Mouse (Mus musculus) hematopoietic stem cell, adult 5-6 weeks (primary cell): Measurements from ENCODE around the gene Mycn. TPM values are rescaled to one million over a fixed set of nuclear protein-coding genes. Genes with fewer than 3 reads are reported as not detected.

ENCODE experiments used
- ATAC-seq, 2 experiments: fragments of 125-278 bp in 1 of 2; replicated peaks in 1 of 2; 2 replicates each; pipeline ENCODE4 v1.8.0; 2016 to 2017; ENCODE audit warnings: inconsistent platforms in 2 of 2, mild to moderate bottlenecking in 2 of 2, moderate number of reproducible peaks in 2 of 2, low read depth in 1 of 2, moderate TSS enrichment in 1 of 2; ENCODE audit not compliant: low FRiP score in 2 of 2, poor library complexity in 2 of 2, severe bottlenecking in 2 of 2, insufficient read depth in 1 of 2, low TSS enrichment in 1 of 2
- total RNA-seq: library from RNA; stranded (forward); fragments of 172-1452, 232-1000 nt; gene quantifications from 2 replicates; pipeline ENCODE4 v1.2.3, GENCODE M21; 2017

The Mycn gene
- total RNA-seq, 1 experiment from 2014 or later: 30.1 TPM

DNA sequence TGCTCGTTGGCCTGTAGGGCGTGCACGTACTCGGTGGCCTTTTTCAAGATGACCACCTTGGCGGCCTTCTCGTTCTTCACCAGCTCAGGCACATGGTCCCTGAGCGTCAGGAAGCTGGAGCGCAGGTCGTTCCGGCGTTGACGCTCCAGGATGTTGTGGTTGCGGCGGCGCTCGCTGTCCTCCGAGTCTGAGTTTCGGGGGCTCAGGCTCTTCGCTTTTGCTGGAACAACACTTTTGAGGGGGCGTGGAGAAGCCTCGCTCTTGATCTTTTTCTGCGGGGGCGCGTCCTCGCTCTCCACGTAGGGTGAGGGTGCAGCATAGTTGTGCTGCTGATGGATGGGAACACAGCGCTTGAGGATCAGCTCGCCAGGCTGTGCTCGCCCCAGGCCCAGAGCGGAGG lies 4.6 kb downstream of the Mycn start:
- peak; percentile 6 to 27; a peak in 3 of 4 replicates for ATAC-seq

DNA sequence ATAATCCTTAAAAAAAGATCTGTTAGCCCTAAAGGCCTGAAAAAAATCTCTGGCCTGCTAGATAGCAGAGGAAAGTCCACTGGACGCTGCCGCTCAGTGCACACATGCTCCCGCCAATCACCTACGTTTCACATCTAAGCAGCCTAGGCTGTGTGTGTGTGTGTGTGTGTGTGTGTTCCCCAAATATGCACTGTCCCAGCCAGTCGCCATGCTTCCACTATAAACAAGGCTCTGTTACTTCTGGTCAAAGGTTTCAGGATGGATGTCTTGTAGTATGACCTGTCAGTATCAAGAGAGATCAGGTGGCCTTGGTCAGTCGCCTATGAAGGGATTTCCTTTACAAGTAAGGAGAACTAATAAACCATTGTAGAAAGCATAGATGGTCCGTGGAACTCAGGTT lies 9.5 kb downstream of the Mycn start:
- ATAC-seq: no peak

- ATAC-seq: no peak
These were observed 13.5 kb downstream of the Mycn start for GRCm38 (mm10) chr12:12928239-12928638.

DNA sequence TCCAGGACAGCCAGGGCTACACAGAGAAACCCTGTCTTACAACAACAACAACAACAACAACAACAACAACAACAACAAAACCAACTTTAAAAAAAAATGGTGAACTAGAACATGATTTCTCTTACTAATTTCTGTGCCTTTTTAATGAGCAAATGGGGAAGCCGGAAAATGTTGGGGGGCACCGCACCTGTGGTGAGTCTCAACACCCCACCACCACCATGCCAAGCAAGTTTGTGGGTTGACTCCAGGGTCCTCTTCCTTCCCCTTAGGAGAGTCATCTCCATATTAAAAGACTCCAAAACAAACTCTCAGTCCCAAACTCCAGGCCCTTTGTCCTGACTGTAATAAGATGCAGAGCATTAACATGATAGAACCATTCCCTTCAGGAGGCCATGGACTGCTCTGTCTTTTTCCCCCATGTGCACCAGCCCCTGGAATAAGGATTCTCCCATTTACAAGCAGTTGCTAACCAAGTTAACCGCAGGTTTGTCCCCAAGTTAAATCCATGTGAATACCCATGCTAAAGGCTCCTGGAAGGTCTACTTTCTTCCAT lies 14.7 kb downstream of the Mycn start:
- ATAC-seq: no peak

- ATAC-seq: no peak; a peak in 1 of 4 replicates
These were observed 17.3 kb downstream of the Mycn start for GRCm38 (mm10) chr12:12924446-12924845.

DNA sequence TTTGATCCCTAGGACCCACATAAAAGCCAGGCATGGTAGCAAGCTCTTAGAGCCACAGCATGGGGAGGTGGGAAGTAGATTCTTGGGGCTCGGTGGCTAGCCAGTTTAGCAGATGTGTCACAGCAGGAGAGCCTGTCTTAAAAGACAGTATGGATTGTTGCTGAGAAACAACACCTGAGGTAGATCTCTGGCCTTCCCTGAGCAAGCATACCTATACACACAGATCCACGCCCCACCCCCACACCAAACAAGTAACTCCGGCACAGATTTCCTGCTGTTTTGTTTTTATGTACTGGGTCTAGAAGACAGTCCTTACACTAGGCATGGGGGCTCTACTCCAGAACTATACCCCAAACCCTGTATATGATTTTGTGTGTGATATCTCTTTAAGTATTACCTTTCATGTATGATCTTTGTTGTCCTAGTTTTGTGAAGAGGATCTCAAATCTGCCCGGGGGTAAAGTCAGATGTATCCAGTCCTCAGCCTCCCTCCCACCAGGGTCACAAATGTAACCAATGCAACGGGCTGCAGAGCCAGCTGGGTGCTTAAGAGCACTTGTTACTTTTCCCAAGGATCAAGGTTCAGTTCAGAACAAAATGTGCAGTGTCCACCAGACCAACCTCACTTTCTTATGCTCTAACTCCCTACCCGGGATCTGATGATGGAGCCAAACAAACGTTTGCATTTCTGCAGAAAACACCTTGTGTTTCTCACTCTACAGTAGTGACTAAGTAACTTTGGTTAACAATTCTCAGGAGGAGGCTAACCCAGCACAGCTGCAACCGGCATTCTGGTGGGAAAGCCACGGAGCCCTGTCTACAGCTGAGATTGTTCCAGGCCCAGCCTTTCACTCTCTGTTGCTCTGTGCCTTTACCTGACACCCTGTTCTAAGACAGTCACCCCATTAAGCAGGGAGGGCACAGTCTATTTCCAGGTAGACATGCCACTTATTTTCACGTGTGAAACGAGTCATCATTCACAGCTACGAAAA lies 21.3 kb downstream of the Mycn start:
- no peak for ATAC-seq

GRCm38 (mm10) chr12:12916298-12916697 lies 25.4 kb downstream of the Mycn start:
- no peak for ATAC-seq

GRCm38 (mm10) chr12:12910356-12910979 lies 31.2 kb downstream of the Mycn start:
- no peak for ATAC-seq

DNA sequence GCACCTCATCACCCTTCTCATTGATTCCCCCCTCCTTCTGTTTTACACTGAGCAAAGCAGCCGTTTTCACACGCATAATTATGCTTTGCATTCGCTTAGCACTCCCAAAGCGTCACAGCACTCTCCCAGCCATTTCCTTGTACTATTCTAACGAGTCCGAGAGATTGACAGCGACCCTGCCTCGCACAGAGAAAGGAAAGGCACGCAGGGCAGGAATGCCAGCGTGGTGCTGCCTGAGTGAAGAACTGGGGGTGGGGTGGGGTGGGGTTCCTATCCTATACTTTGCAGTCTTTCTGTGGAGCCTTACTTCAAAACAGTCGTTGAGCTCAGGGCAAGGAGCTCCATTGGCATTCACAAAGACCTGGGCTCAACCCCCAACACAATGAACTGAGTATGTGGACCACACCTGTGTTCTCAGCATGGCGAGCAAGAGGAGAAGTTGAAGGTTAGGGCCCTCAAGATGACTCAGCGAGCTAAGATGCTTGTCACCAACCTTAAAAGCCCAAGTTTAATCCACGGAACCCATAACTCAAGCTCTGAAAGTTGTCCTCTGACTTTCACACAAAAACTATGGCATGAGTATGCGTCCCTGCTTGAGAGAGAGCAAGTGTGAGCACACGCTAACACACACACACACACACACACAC lies 32.0 kb downstream of the Mycn start:
- no peak for ATAC-seq

GRCm38 (mm10) chr12:12906771-12907170 lies 34.9 kb downstream of the Mycn start:
- ATAC-seq: no peak

DNA sequence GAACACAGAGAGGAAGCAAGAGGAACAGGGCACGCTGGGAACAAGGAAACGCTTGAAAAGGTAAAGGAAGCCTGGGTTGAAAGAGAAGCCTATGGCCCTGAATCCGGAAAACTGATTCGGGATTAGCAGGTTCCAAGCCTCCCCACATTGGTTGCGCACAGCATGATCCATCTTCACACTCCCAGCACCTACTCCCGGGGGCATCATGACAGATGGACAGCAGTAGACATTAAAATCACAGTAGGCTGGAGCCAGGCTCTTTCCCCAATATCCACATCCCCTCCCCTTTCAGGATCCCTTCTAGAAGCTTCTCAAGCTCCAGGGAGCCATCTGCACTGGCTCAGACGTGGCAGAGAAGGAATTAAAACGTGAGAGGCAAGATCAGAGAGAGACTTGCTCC lies 35.4 kb downstream of the Mycn start:
- ATAC-seq: no peak

DNA sequence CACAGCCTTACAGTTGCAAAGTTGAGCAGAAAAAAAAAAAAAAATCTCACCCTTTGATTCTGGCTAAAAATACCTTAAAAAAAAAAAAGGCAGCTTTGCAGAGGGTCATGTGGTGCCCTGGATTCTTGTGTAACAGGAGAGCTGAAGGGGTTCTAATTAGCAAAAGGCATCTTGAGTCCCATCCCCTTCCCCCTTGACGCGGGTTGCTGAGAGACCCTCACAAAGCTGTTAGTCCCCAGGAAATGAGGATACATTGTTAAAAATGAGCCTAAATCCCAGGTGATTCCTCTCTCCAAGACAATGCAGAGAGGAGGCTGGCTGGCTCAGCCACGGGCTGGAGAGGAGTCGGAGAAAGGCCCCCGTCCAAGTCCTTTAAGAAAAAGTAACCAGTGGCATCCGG lies 36.6 kb downstream of the Mycn start:
- ATAC-seq: peak in 1 of 2 experiments; percentile 30; a peak in 1 of 4 replicates

- ATAC-seq: peak; percentile 56 to 57; a peak in 1 of 4 replicates
These were observed 37.2 kb downstream of the Mycn start for GRCm38 (mm10) chr12:12904512-12904953.

DNA sequence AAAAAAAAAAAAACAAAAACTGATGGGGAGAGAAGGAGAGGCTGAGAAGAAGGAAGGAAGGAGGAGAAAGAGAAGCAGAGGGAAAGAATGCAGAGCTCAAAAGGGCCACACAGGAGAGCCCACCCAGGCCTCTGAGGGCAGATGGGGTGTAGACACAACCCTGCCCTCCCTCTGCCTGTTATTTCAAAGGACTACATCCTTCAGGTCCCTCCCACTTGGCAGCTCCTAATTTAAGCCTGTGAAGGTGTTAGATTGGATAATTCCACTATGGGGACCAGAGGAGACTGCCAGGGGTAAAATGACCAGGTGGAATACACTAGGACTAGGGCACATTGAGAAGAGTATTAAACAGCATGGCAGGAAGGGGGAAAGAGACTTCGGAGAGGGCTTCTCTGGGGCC lies 37.6 kb downstream of the Mycn start:
- ATAC-seq: no peak

DNA sequence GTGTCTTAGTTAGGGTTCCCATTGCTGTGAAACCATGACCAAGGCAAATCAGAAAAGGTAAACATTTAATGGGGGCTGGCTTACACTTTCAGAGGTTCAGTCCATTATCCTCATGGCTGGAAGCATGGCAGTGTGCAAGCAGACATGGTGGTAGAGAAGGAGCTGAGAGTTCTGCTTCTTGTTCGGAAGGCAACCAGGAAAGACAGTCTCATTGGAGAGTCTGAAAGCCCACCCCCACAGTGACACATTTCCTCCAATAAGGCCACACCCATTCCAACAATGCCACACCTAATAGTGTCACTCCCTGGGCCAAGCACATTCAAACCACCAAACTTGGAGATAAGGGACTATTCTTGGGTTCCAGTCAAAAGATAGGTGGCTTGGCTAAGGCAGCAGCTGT lies 39.3 kb downstream of the Mycn start:
- ATAC-seq: no peak

DNA sequence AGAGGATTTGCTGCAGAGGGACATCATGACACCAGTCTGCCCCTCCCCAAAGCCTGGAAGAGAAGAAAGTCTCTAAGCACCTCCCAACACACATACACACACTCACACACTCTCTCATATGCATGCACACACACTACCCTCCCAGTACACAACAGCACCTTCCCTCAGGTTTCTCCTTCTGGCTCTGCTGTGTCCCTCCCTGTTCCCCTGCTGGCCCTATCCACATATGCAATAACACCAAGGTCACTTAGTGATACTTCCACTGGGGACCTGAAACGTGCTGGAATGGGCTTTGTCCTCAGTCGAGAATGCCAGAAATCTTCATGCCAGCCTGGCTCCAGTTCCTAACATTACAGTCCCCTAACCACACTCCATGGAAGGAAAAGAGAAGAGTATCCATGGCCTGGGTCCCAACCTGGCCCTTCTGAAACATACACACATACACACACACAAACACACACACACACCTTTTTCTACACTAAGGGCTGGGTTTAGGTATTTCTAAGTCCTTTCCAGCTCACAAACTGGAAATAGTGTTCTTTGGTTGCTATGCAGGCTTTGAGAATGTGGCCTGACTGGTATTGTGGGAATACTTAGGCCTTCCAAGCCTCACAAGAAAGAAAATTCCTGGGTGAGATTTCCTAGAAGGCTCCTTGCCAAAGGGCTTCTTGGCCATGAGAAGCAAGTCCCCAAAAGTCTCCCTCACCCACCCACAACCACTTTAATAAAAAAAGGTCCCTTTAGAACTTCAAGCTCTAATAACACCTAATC lies 43.2 kb downstream of the Mycn start:
- ATAC-seq: no peak

DNA sequence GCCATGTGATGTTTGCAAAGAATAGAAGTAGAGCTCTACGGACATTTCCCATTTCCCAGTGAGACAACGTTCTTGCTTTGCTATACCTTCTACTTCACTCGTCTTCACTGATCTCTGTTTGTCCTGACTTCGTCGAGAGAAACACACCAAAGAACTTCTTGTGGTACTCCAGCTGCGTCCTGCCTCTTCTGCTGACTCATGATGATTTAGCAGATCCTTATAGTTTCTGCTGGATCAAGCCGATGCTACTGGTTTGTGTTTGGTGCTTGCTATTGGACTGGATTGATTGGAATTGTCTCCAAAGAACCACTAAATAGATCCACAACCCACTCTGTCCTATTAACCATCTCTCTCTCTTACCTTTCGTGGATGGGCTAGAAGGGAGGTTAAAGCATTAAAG lies 47.7 kb downstream of the Mycn start:
- 0 out of 4 replicates have a peak, but pooled peaks of 1 of the 2 experiments have one; percentile 32 for ATAC-seq
